ENCODE assay signal across 19 mouse cellular contexts in the genomic region with DNA sequence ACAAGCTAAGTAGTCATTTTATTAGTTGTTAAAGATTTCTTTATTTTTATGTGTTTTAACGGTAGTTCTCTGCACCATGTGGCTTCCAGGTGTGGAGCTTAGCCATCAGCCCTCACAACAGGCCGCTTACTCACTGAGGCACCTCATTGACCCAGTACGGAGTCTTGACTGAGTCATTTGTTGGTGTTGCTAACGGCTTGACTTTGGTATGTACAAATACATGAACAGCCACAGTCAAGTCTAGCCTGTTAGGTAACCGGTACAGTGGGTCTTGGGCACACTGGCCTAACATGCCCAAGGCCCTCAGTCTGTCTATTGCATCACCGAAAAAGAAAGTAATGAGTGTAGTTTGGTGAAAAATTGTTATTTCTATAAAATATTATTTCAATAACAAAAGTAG. TPM values are rescaled to one million over a fixed set of nuclear protein-coding genes. Genes with fewer than 3 reads are reported as not detected.
A peak's percentile ranks its signal among the peaks of the same experiment; 100 is the strongest.
DNase-seq lines count a peak whose midpoint lies in the region; ATAC-seq and TF ChIP-seq lines count a peak whose summit lies in the region.
"Had no signal": no experiment of that assay in that cellular context is flagged by ENCODE, and none has a peak within 500 bp of the region (broad histone marks: within the 10 kb centered on the region; RNA-seq: fewer than 3 reads in every experiment).

No protein-coding gene starts in this region.

- H3K36me3 ChIP-seq in lung, postnatal 0 days (ENCODE audit: insufficient read depth, low read length): peaks cover 3% of the 10 kb centered on the region; the same call in 1 of the 2 replicates
- H3K36me3 ChIP-seq in CH12.LX (replicated peaks in 1 of 2; ENCODE audit: control insufficient read depth in 1 of 2, insufficient read depth in 1 of 2, low read length in 1 of 2): peaks cover 30 to 68% of the 10 kb centered on the region in 2 experiments

- no peak for TF ChIP-seq CTCF in lung, postnatal 0 days (IDR thresholded peaks at IDR 0.05)
- no peak for TF ChIP-seq CTCF in CH12.LX (conservative IDR thresholded peaks at IDR 0.05 in 1 of 2, IDR thresholded peaks at IDR 0.05 in 1 of 2; ENCODE audit: low read depth in 2 of 2, low read length in 2 of 2)
- TF ChIP-seq CTCF in olfactory bulb, adult 2 months (IDR thresholded peaks at IDR 0.05; ENCODE audit: insufficient read depth, low read depth, low read length): no peak

- 0 out of 2 replicates have a peak overlapping the region, but pooled peaks have one; percentile 54 for H3K27ac ChIP-seq in lung, postnatal 0 days (ENCODE audit: low read length)
- peak overlapping the region; percentile 88 for H3K27ac ChIP-seq in CH12.LX (ENCODE audit: insufficient read depth, low read depth)
- H3K27ac ChIP-seq in olfactory bulb, adult 2 months (ENCODE audit: insufficient read depth, low read depth, low read length): 0 out of 2 replicates have a peak overlapping the region, but pooled peaks have one; percentile 64
- H3K27ac ChIP-seq: embryonic facial prominence, embryonic 10.5 days; forebrain, embryonic 13.5 days; intestine, embryonic 15.5 days; liver, embryonic 13.5 days; midbrain, embryonic 10.5 days had no signal

- H3K4me3 ChIP-seq in lung, postnatal 0 days (ENCODE audit: low read depth, low read length): no peak overlapping the region
- no peak overlapping the region for H3K4me3 ChIP-seq in CH12.LX (replicated peaks in 1 of 3; ENCODE audit: low read depth in 2 of 3, low read length in 2 of 3, poor library complexity in 1 of 3)
- no peak overlapping the region for H3K4me3 ChIP-seq in olfactory bulb, adult 2 months (ENCODE audit: insufficient read depth, low read depth, low read length)
- H3K4me3 ChIP-seq: embryonic facial prominence, embryonic 10.5 days; forebrain, embryonic 13.5 days; intestine, embryonic 15.5 days; liver, embryonic 13.5 days; midbrain, embryonic 10.5 days had no signal

- no peak overlapping the region for H3K9ac ChIP-seq in lung, postnatal 0 days (replicated peaks; ENCODE audit: low read depth)
- H3K9ac ChIP-seq in CH12.LX (ENCODE audit: insufficient read depth, low read depth): no peak overlapping the region
- H3K9ac ChIP-seq: forebrain, embryonic 13.5 days; intestine, embryonic 15.5 days; liver, embryonic 13.5 days had no signal

- DNase-seq in lung, postnatal 0 days (ENCODE audit: low spot score): peak; percentile 78
- DNase-seq in lung, postnatal 10 days: no peak
- DNase-seq in CH12.LX (ENCODE audit: extremely low read depth): peak; percentile 61
- peak; percentile 35 for DNase-seq in fibroblast of lung, adult 2 months (ENCODE audit: low read depth)
- no peak for DNase-seq in Muller cell, postnatal 12 days (ENCODE audit: inconsistent ontology term)
- DNase-seq in frontal cortex, postnatal 25 days (ENCODE audit: low spot score in 2 of 2): no peak
- DNase-seq: adrenal gland, postnatal 25 days; cerebellum, adult 11 months; gastrocnemius, postnatal 10 days; kidney, adult 9 months; kidney, postnatal 25 days; liver, embryonic 13.5 days had no signal

- WGBS in lung, postnatal 0 days: 67% methylated on average over 6 of the region's 6 CpGs
- WGBS in olfactory bulb, adult 2 months: 86% methylated on average over 6 of the region's 6 CpGs

- peak; percentile 88 for ATAC-seq in lung, postnatal 0 days
- ATAC-seq: CD4-positive, CD25-positive, alpha-beta regulatory T cell, adult 4 months; forebrain, embryonic 13.5 days; intestine, embryonic 15.5 days had no signal

- H3K4me1 ChIP-seq in lung, postnatal 0 days (ENCODE audit: insufficient read depth, low read depth, low read length): no peaks in the 10 kb centered on the region
- peaks cover 24 to 50% of the 10 kb centered on the region in 2 experiments for H3K4me1 ChIP-seq in CH12.LX (ENCODE audit: control insufficient read depth in 1 of 2, insufficient read depth in 2 of 2)
- H3K4me1 ChIP-seq in olfactory bulb, adult 2 months (ENCODE audit: control insufficient read depth, insufficient read depth, low read length): peaks cover 11% of the 10 kb centered on the region
- H3K4me1 ChIP-seq: embryonic facial prominence, embryonic 10.5 days; forebrain, embryonic 13.5 days; intestine, embryonic 15.5 days; liver, embryonic 13.5 days; midbrain, embryonic 10.5 days had no signal

- dilution Hi-C loops in CH12.LX (cut with MboI; ENCODE audit: extremely low pct_ligation_motif_present, extremely low pct_unique_long_range_greater_than_20kb, low sequenced_read_pairs): no loop called here

- TF ChIP-seq RAD21 in CH12.LX (IDR thresholded peaks at IDR 0.05; ENCODE audit: low read depth, low read length): no peak

- 0 out of 2 replicates have a peak, but pooled peaks cover 3% of the 10 kb centered on the region for H3K79me2 ChIP-seq in CH12.LX (replicated peaks; ENCODE audit: control insufficient read depth, extremely low read depth, insufficient read depth, poor library complexity, severe bottlenecking)

- no peak overlapping the region for H3K4me2 ChIP-seq in lung, postnatal 0 days (replicated peaks; ENCODE audit: low read depth, low read length)
- H3K4me2 ChIP-seq in CH12.LX (ENCODE audit: insufficient read depth, low read depth, poor library complexity, severe bottlenecking): 0 out of 2 replicates have a peak overlapping the region, but pooled peaks have one; percentile 67
- H3K4me2 ChIP-seq: forebrain, embryonic 13.5 days; intestine, embryonic 15.5 days; liver, embryonic 13.5 days had no signal

- no peaks in the 10 kb centered on the region for H3K27me3 ChIP-seq in lung, postnatal 0 days (replicated peaks; ENCODE audit: insufficient read depth, low read length)
- no peaks in the 10 kb centered on the region for H3K27me3 ChIP-seq in CH12.LX (replicated peaks)
- H3K27me3 ChIP-seq: forebrain, embryonic 13.5 days; intestine, embryonic 15.5 days; liver, embryonic 13.5 days had no signal

- H3K9me3 ChIP-seq in lung, postnatal 0 days (ENCODE audit: low read length): no peaks in the 10 kb centered on the region
- H3K9me3 ChIP-seq in CH12.LX (replicated peaks; ENCODE audit: low read length): no peaks in the 10 kb centered on the region
- H3K9me3 ChIP-seq: embryonic facial prominence, embryonic 10.5 days; forebrain, embryonic 13.5 days; G1E; intestine, embryonic 15.5 days; liver, embryonic 13.5 days; midbrain, embryonic 10.5 days had no signal

- no peak for TF ChIP-seq POLR2A in CH12.LX (IDR thresholded peaks at IDR 0.05; ENCODE audit: low read depth, low read length)
- TF ChIP-seq POLR2A in olfactory bulb, adult 2 months (IDR thresholded peaks at IDR 0.05; ENCODE audit: insufficient read depth, low read depth, low read length): no peak

- TF ChIP-seq EP300 in lung, postnatal 0 days (IDR thresholded peaks at IDR 0.05): peak; percentile 21; the same call in 1 of the 2 replicates
- no peak for TF ChIP-seq EP300 in CH12.LX (IDR thresholded peaks at IDR 0.05; ENCODE audit: low read length)

- in situ Hi-C loops in CH12.LX (cut with MboI; ENCODE audit: low pct_ligation_motif_present, low pct_unique_long_range_greater_than_20kb, low sequenced_read_pairs): no loop called here

TF ChIP-seq in CH12.LX, 34 proteins besides CTCF, POLR2A, EP300 and RAD21:
- TF ChIP-seq HCFC1 (IDR thresholded peaks at IDR 0.05; ENCODE audit: low read depth, low read length) (no peak), MYC (IDR thresholded peaks at IDR 0.05; ENCODE audit: low read depth, low read length) (0 out of 2 replicates have a peak, but pooled peaks have one; percentile 49), JUND (conservative IDR thresholded peaks at IDR 0.05; ENCODE audit: low read depth, low read length) (no peak), USF2 (conservative IDR thresholded peaks at IDR 0.05; ENCODE audit: low read depth, low read length) (no peak), NRF1 (IDR thresholded peaks at IDR 0.05; ENCODE audit: low read depth, low read length) (no peak), ETS1 (conservative IDR thresholded peaks at IDR 0.05; ENCODE audit: low read depth, low read length) (no peak)

RNA-seq across cellular contexts. Expression of a gene that starts 14.9 kb away (rescaled TPM):
- 1.9 and 2.1 TPM in 2 replicates for polyA plus RNA-seq in lung, postnatal 0 days (2015; fragmentation: Nextera tagmentation; extraction: Ambion mirVana)
- total RNA-seq in CH12.LX (2012; rRNA removed) (0.72 and 0.76 TPM in 2 replicates), CH12.LX (2014; rRNA removed) (0.36 and 0.40 TPM in 2 replicates)
- 0.49 and 0.97 TPM in 2 replicates for polyA plus RNA-seq in CH12.LX (2012; ENCODE audit: insufficient read length, low read depth)
- polyA plus RNA-seq in olfactory bulb, adult 2 months (2012; ENCODE audit: insufficient read depth, insufficient read length, low replicate concordance, missing spikeins): 129 TPM in 1 of 2 replicates, not detected in the other

Comparison
In these comparisons a context has a peak if more than half of its experiments do, and no peak if none do; other contexts are left out.
1. DNase-seq: peak in lung, postnatal 0 days (single experiment), CH12.LX (single experiment) and fibroblast of lung, adult 2 months (single experiment); none in lung, postnatal 10 days (single experiment), Muller cell, postnatal 12 days (single experiment) and frontal cortex, postnatal 25 days (0 of 2).
2. RNA of a gene that starts 14.9 kb away (polyA plus RNA-seq): 129 TPM in olfactory bulb, adult 2 months; 1.9 to 2.1 TPM in lung, postnatal 0 days and 0.49 to 0.97 TPM in CH12.LX; every median in the first group is over 10 times any median in the second.
3. Peak in every context shown above with its lines, with median percentiles within 50 percentile points of each other: H3K27ac ChIP-seq.